Comparison of ENCODE assay signal across 10 mouse cellular contexts in the genomic region with DNA sequence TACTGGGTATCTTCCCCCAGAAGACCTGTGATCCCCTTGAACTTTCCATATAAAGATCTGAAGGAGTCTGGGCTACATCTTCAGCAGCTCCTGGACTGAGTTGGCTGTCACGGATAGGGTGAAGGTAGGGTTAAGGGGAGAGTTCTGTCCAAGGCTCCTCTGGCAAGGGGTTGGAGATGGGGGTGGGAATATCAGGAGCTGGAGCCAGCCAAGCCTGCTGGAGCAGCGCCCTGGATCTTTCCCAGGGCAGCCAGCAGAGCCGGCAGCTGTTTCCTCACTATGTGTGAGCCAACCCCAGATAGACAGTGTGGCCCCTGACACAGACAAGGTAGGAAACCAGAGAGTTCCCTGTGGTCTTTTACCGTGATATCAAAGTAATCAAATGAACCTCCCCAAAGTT. TPM values are rescaled to one million over a fixed set of nuclear protein-coding genes. Genes with fewer than 3 reads are reported as not detected.
DNase-seq lines count a peak whose midpoint lies in the region; ATAC-seq and TF ChIP-seq lines count a peak whose summit lies in the region.
"Had no signal": no experiment of that assay in that cellular context is flagged by ENCODE, and none has a peak within 500 bp of the region (broad histone marks: within the 10 kb centered on the region; RNA-seq: fewer than 3 reads in every experiment).

No protein-coding gene starts in this region.

- no peak overlapping the region for H3K27ac ChIP-seq in lung, embryonic 14.5 days (ENCODE audit: low read depth)

- H3K27me3 ChIP-seq in lung, embryonic 14.5 days (ENCODE audit: insufficient read depth, low read length) = peaks cover 11% of the 10 kb centered on the region; the same call in 1 of the 2 replicates

- DNase-seq in cerebellum, adult 11-12 months = peak; percentile 8
- DNase-seq in cerebellum, adult 11 months = no peak
- DNase-seq in layer of hippocampus, postnatal 10 days (ENCODE audit: low spot score in 2 of 2) = peak; percentile 52 to 67
- DNase-seq in layer of hippocampus, adult 9-10 months (ENCODE audit: low spot score) = no peak
- peak; percentile 44 for DNase-seq in gastrocnemius, adult 18-20 months (ENCODE audit: low spot score)
- DNase-seq in lung, embryonic 14.5 days = peak; percentile 60
- DNase-seq in spleen, adult 18-20 months = no peak
- DNase-seq: forebrain, postnatal 0 days had no signal

- 38% methylated on average over 4 of the region's 4 CpGs for WGBS in lung, embryonic 14.5 days

- H3K4me2 ChIP-seq in lung, embryonic 14.5 days = no peak overlapping the region

- H3K4me3 ChIP-seq in lung, embryonic 14.5 days (ENCODE audit: low read depth, low read length) = no peak overlapping the region

- ATAC-seq in lung, embryonic 14.5 days (ENCODE audit: insufficient read depth) = peak; percentile 26; the same call in 1 of the 2 replicates
- no peak for ATAC-seq in activated CD4-positive, CD25-positive, alpha-beta regulatory T cell, adult 4 months
- ATAC-seq: forebrain, postnatal 0 days; midbrain, embryonic 16.5 days had no signal

- no peak overlapping the region for H3K9ac ChIP-seq in lung, embryonic 14.5 days
- H3K9ac ChIP-seq: forebrain, postnatal 0 days had no signal

- 0 out of 2 replicates have a peak, but pooled peaks cover 2% of the 10 kb centered on the region for H3K4me1 ChIP-seq in lung, embryonic 14.5 days (ENCODE audit: insufficient read depth)

- no peak for TF ChIP-seq CTCF in lung, embryonic 14.5 days (IDR thresholded peaks at IDR 0.05; ENCODE audit: low read depth)

- no peaks in the 10 kb centered on the region for H3K36me3 ChIP-seq in lung, embryonic 14.5 days (ENCODE audit: insufficient read depth)

- H3K9me3 ChIP-seq in lung, embryonic 14.5 days (ENCODE audit: low read depth, low read length) = no peaks in the 10 kb centered on the region

RNA-seq across cellular contexts. Expression of gene Tril, which starts 4.6 kb away (rescaled TPM):
- 10 to 100 TPM; 70.0 to 72.0 TPM for total RNA-seq in layer of hippocampus, postnatal 10 days (2021)
- total RNA-seq in gastrocnemius, adult 18-20 months (2021) = 1 to 10 TPM; 1.7 to 2.0 TPM
- 59.3 and 66.6 TPM in 2 replicates for polyA plus RNA-seq in lung, embryonic 14.5 days (2014; fragmentation: Nextera tagmentation; extraction: Ambion mirVana)
- polyA plus RNA-seq in activated CD4-positive, CD25-positive, alpha-beta regulatory T cell, adult 4 months (2017; shearing (Covaris generic)) = not detected

Comparison
In these comparisons a context has a peak if more than half of its experiments do, and no peak if none do; other contexts are left out.
1. DNase-seq: peak in cerebellum, adult 11-12 months (single experiment), layer of hippocampus, postnatal 10 days (2 of 2), gastrocnemius, adult 18-20 months (single experiment) and lung, embryonic 14.5 days (single experiment); none in cerebellum, adult 11 months (single experiment), layer of hippocampus, adult 9-10 months (single experiment) and spleen, adult 18-20 months (0 of 2).
2. RNA of gene Tril, which starts 4.6 kb away (total RNA-seq): 70.0 to 72.0 TPM in layer of hippocampus, postnatal 10 days; 1.7 to 2.0 TPM in gastrocnemius, adult 18-20 months; every median in the first group is over 10 times any median in the second.